Mouse (Mus musculus): ENCODE data around the gene Atp5b.
A peak's percentile ranks its signal among the peaks of the same experiment; 100 is the strongest.

The Atp5b gene

GRCm38 (mm10) chr10:128127497-128127896 lies 44.4 kb downstream of the Atp5b start:
- Histone ChIP-seq H3K4me3 (replicated peaks; ENCODE audit: low read length) (peak overlapping the region; percentile 7; the same call in 1 of the 2 replicates), H3K9me3 (ENCODE audit: low read length) (no peaks in the 10 kb centered on the region), H3K27me3 (ENCODE audit: insufficient read depth, low read length) (no peaks in the 10 kb centered on the region), H3K4me1 (replicated peaks; ENCODE audit: low read depth, low read length) (peaks cover 85% of the 10 kb centered on the region), H3K36me3 (ENCODE audit: insufficient read depth, low read length) (peaks cover 95% of the 10 kb centered on the region)
- TF ChIP-seq CTCF (conservative IDR thresholded peaks at IDR 0.05; ENCODE audit: low read length), result no peak
- no peak for TF ChIP-seq NANOG (IDR thresholded peaks at IDR 0.05; ENCODE audit: borderline replicate concordance, low read length)
- no peak for TF ChIP-seq POU5F1 (IDR thresholded peaks at IDR 0.05; ENCODE audit: borderline replicate concordance, low read length)

DNA sequence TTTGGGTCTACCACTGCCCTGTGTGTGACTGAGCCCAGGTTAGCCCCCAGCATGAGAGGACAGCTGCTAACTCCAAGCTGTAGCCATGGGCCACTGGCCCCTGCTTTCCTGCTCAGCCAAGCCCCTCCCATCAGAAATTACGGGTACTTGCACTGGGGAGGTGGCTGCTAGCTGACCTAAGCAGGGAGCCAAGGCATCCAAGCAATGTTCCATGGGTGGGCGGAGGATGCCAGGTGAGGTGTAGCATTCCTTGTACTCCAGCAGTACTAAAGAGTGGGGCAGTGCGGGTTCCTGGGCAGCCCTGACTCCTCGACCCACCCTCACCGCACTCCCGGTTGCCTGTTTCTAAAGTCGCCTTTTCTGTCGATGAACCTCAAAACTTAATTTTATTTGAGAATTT lies 45.1 kb downstream of the Atp5b start:
- peaks cover 89% of the 10 kb centered on the region for H3K36me3 ChIP-seq (ENCODE audit: insufficient read depth, low read length)
- TF ChIP-seq NANOG (IDR thresholded peaks at IDR 0.05; ENCODE audit: borderline replicate concordance, low read length) (no peak), CTCF (conservative IDR thresholded peaks at IDR 0.05; ENCODE audit: low read length) (no peak), POU5F1 (IDR thresholded peaks at IDR 0.05; ENCODE audit: borderline replicate concordance, low read length) (no peak)
- no peaks in the 10 kb centered on the region for H3K9me3 ChIP-seq (ENCODE audit: low read length)
- H3K4me1 ChIP-seq (replicated peaks; ENCODE audit: low read depth, low read length), result peaks cover 89% of the 10 kb centered on the region
- no peaks in the 10 kb centered on the region for H3K27me3 ChIP-seq (ENCODE audit: insufficient read depth, low read length)
- peak overlapping the region; percentile 7; the same call in 1 of the 2 replicates for H3K4me3 ChIP-seq (replicated peaks; ENCODE audit: low read length)

DNA sequence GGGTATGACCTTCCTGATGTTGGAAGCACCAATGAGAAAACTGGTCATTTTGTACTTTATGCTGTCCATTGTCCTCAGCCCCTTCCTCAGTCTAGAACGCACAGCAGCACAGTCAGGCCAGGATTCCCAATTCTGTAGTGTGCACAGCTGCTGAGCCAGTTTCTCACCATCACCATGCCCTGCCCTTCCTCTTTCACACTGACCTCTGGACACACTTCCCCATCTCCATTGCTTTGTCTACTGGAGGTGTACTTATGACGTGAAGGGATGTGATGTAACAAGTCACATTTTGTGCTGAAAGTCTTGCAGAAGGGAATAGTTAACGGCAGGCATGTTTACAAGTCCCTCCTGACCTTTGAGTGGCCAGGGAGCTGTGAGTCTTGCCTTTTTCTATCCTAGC lies 48.2 kb downstream of the Atp5b start:
- TF ChIP-seq POU5F1 (IDR thresholded peaks at IDR 0.05; ENCODE audit: borderline replicate concordance, low read length), result no peak
- no peak for TF ChIP-seq NANOG (IDR thresholded peaks at IDR 0.05; ENCODE audit: borderline replicate concordance, low read length)
- TF ChIP-seq CTCF (conservative IDR thresholded peaks at IDR 0.05; ENCODE audit: low read length), result no peak
- Histone ChIP-seq H3K4me1 (replicated peaks; ENCODE audit: low read depth, low read length) (peaks cover 76% of the 10 kb centered on the region), H3K9me3 (ENCODE audit: low read length) (no peaks in the 10 kb centered on the region), H3K27me3 (ENCODE audit: insufficient read depth, low read length) (no peaks in the 10 kb centered on the region), H3K36me3 (ENCODE audit: insufficient read depth, low read length) (peaks cover 73% of the 10 kb centered on the region), H3K4me3 (replicated peaks; ENCODE audit: low read length) (no peak overlapping the region)

DNA sequence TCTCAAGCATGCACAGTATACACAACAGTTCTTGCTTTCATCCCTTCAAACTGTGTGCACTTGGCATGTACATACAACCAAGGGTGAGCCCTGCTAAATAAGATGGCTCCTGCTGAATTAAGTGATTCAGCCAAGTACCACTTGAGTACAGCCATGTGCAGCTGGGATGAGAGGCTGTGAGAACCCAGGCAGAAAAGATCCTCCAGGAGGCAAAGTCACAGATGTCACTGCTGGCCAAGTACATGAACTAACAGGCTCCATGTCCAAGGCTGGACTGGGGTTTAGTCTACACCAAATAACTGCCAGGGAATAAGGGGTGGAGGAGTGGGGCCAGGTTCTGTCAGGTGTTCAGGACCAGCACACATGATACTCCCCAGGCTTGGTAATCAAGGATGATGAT lies 48.7 kb downstream of the Atp5b start:
- Histone ChIP-seq H3K4me3 (replicated peaks; ENCODE audit: low read length) (no peak overlapping the region), H3K36me3 (ENCODE audit: insufficient read depth, low read length) (peaks cover 67% of the 10 kb centered on the region), H3K27me3 (ENCODE audit: insufficient read depth, low read length) (no peaks in the 10 kb centered on the region), H3K4me1 (replicated peaks; ENCODE audit: low read depth, low read length) (peaks cover 71% of the 10 kb centered on the region), H3K9me3 (ENCODE audit: low read length) (no peaks in the 10 kb centered on the region)
- TF ChIP-seq NANOG (IDR thresholded peaks at IDR 0.05; ENCODE audit: borderline replicate concordance, low read length), result no peak
- no peak for TF ChIP-seq POU5F1 (IDR thresholded peaks at IDR 0.05; ENCODE audit: borderline replicate concordance, low read length)
- no peak for TF ChIP-seq CTCF (conservative IDR thresholded peaks at IDR 0.05; ENCODE audit: low read length)

- 0 out of 2 replicates have a peak overlapping the region, but pooled peaks have one; percentile 13 for H3K4me3 ChIP-seq (replicated peaks; ENCODE audit: low read length)
- H3K9me3 ChIP-seq (ENCODE audit: low read length), result no peaks in the 10 kb centered on the region
- TF ChIP-seq CTCF (conservative IDR thresholded peaks at IDR 0.05; ENCODE audit: low read length) (no peak), NANOG (IDR thresholded peaks at IDR 0.05; ENCODE audit: borderline replicate concordance, low read length) (peak; percentile 5; the same call in 1 of the 2 replicates), POU5F1 (IDR thresholded peaks at IDR 0.05; ENCODE audit: borderline replicate concordance, low read length) (no peak)
- peaks cover 64% of the 10 kb centered on the region for H3K36me3 ChIP-seq (ENCODE audit: insufficient read depth, low read length)
- peaks cover 61% of the 10 kb centered on the region for H3K4me1 ChIP-seq (replicated peaks; ENCODE audit: low read depth, low read length)
- H3K27me3 ChIP-seq (ENCODE audit: insufficient read depth, low read length), result no peaks in the 10 kb centered on the region
These were observed 50.7 kb downstream of the Atp5b start for GRCm38 (mm10) chr10:128133650-128134332.

DNA sequence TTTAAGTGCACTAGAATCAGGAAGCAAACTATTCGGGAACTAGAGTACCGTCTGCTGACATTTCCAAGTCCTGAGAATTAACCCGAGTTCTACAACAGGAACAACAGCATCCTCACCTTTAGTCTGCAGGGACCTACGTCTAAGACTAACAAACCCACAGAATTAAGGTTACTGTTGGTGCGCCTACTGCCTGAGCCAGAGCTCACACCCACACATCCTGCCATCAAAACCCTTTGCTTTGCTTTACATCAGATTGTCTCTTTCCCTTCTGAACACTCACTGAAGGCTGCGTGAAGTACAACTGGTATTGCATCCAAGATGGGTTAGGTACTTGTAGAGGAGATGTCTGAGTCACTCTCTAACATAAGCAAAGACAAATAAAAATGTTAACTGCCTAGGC lies 52.3 kb downstream of the Atp5b start:
- no peak overlapping the region for H3K4me3 ChIP-seq (replicated peaks; ENCODE audit: low read length)
- H3K9me3 ChIP-seq (ENCODE audit: low read length), result no peaks in the 10 kb centered on the region
- TF ChIP-seq CTCF (conservative IDR thresholded peaks at IDR 0.05; ENCODE audit: low read length) (no peak), POU5F1 (IDR thresholded peaks at IDR 0.05; ENCODE audit: borderline replicate concordance, low read length) (no peak), NANOG (IDR thresholded peaks at IDR 0.05; ENCODE audit: borderline replicate concordance, low read length) (no peak)
- peaks cover 58% of the 10 kb centered on the region for H3K36me3 ChIP-seq (ENCODE audit: insufficient read depth, low read length)
- H3K27me3 ChIP-seq (ENCODE audit: insufficient read depth, low read length), result no peaks in the 10 kb centered on the region
- H3K4me1 ChIP-seq (replicated peaks; ENCODE audit: low read depth, low read length), result peaks cover 60% of the 10 kb centered on the region

Data from E14TG2a.4 (cell line).